Mouse (Mus musculus) hindbrain, embryonic 14.5 days (tissue): ENCODE measurements around the gene Qrsl1. TPM values are rescaled to one million over a fixed set of nuclear protein-coding genes. Genes with fewer than 3 reads are reported as not detected.
"Not testable (repeated sequence)": the region's sequence is repeated elsewhere in the genome, so short reads cannot be mapped to it uniquely, and the experiment has no call there.

ENCODE experiments used
- ATAC-seq: fragments of 200-750 bp; cut with Nextera tagmentation; 2 replicates; pipeline ENCODE4 v1.8.0; 2017; ENCODE audit warnings: moderate number of reproducible peaks, mild to moderate bottlenecking, moderate TSS enrichment, moderate library complexity; ENCODE audit not compliant: low FRiP score
- DNase-seq: peaks from one replicate; pipeline ENCODE4 v3.0.0-alpha.2; 2015; ENCODE audit warnings: low spot score
- H3K27ac ChIP-seq: fragments of 300-500 bp; sonication (generic); 2 replicates; pipeline ENCODE4 v1.5.1; 2014; ENCODE audit warnings: mild to moderate bottlenecking, moderate library complexity
- H3K27me3 ChIP-seq: fragments of 300-500 bp; sonication (generic); 2 replicates; pipeline ENCODE4 v1.6.1; 2014; ENCODE audit warnings: mild to moderate bottlenecking, low read length, mixed read lengths; ENCODE audit not compliant: control insufficient read depth, insufficient read depth
- H3K36me3 ChIP-seq: fragments of 300-500 bp; sonication (generic); replicated peaks from 2 replicates; pipeline ENCODE4 v1.6.1; 2014; ENCODE audit not compliant: control insufficient read depth, insufficient read depth
- H3K4me1 ChIP-seq: fragments of 300-500 bp; sonication (generic); replicated peaks from 2 replicates; pipeline ENCODE4 v1.6.1; 2014; ENCODE audit warnings: antibody characterized with exemption, low read length, mixed read lengths; ENCODE audit not compliant: control insufficient read depth, insufficient read depth
- H3K4me2 ChIP-seq: fragments of 300-500 bp; sonication (generic); replicated peaks from 2 replicates; pipeline ENCODE4 v1.6.1; 2014; ENCODE audit warnings: mild to moderate bottlenecking, moderate library complexity
- H3K4me3 ChIP-seq: fragments of 300-500 bp; sonication (generic); replicated peaks from 2 replicates; pipeline ENCODE4 v1.5.1; 2014; ENCODE audit warnings: mild to moderate bottlenecking, low read length
- H3K9ac ChIP-seq: fragments of 300-500 bp; sonication (generic); 2 replicates; pipeline ENCODE4 v1.6.1; 2014
- H3K9me3 ChIP-seq: fragments of 300-500 bp; sonication (generic); 2 replicates; pipeline ENCODE4 v1.6.1; 2016; ENCODE audit warnings: low read length; ENCODE audit not compliant: control insufficient read depth
- WGBS: fragments of 180-500 bp; shearing (Covaris S2); extraction: QIAGEN DNeasy Blood & Tissue Kit; methylation state at CpG from one replicate; pipeline ENCODE4 v1.1.7; 2014; 5-methylcytosine and 5-hydroxymethylcytosine counted together
- polyA plus RNA-seq: library from polyadenylated mRNA; unstranded; fragments of >200 nt; fragmentation: Nextera tagmentation; extraction: Ambion mirVana; gene quantifications from 2 replicates; pipeline ENCODE4 v1.2.1, GENCODE M21; 2014

The Qrsl1 gene
- polyA plus RNA-seq: 22.3 and 24.7 TPM in 2 replicates

- Histone ChIP-seq H3K27ac (peak within 1 kb of the TSS; percentile 73), H3K36me3 (no peaks in the 10 kb centered on the region), H3K9me3 (no peaks in the 10 kb centered on the region), H3K4me2 (peak within 1 kb of the TSS; percentile 80), H3K9ac (peak within 1 kb of the TSS; percentile 74), H3K4me3 (peak within 1 kb of the TSS; percentile 75), H3K4me1 (peaks cover 15% of the 10 kb centered on the region), H3K27me3 (no peaks in the 10 kb centered on the region)
- under 1% methylated on average over 40 of the region's 40 CpGs for WGBS
- ATAC-seq: peak; percentile 97
- peak; percentile 96 for DNase-seq
Measured at GRCm38 (mm10) chr10:43901578-43902194, at the start of gene Qrsl1, which contains the start of gene Rtn4ip1. Gene Qrsl1, minus strand, starts transcription at chr10:43901745. Gene Rtn4ip1, plus strand, starts transcription at chr10:43901807.

- 0 out of 2 replicates have a peak, but pooled peaks cover 7% of the 10 kb centered on the region for H3K4me1 ChIP-seq
- H3K4me2 ChIP-seq: no peak overlapping the region
- H3K4me3 ChIP-seq: no peak overlapping the region
- no peaks in the 10 kb centered on the region for H3K9me3 ChIP-seq
- no peak overlapping the region for H3K9ac ChIP-seq
- H3K27me3 ChIP-seq: no peaks in the 10 kb centered on the region
- DNase-seq: no peak
- H3K36me3 ChIP-seq: peaks cover 9% of the 10 kb centered on the region
- 81% methylated on average over 4 of the region's 4 CpGs for WGBS
- ATAC-seq: no peak
- no peak overlapping the region for H3K27ac ChIP-seq
Measured at GRCm38 (mm10) chr10:43945435-43945834, 43.9 kb upstream of the Qrsl1 start.

- 0 out of 2 replicates have a peak, but pooled peaks cover 7% of the 10 kb centered on the region for H3K4me1 ChIP-seq
- H3K27ac ChIP-seq: no peak overlapping the region
- no peaks in the 10 kb centered on the region for H3K9me3 ChIP-seq
- no peak overlapping the region for H3K4me2 ChIP-seq
- ATAC-seq: no peak
- H3K4me3 ChIP-seq: no peak overlapping the region
- no peak overlapping the region for H3K9ac ChIP-seq
- WGBS: 27% methylated on average over 4 of the region's 4 CpGs
- peaks cover 9% of the 10 kb centered on the region for H3K36me3 ChIP-seq
- H3K27me3 ChIP-seq: no peaks in the 10 kb centered on the region
- DNase-seq: no peak
Measured at GRCm38 (mm10) chr10:43943736-43944135, 42.2 kb upstream of the Qrsl1 start.

GRCm38 (mm10) chr10:43939136-43939662, 37.7 kb upstream of the Qrsl1 start:
- Histone ChIP-seq H3K27me3 (no peaks in the 10 kb centered on the region), H3K36me3 (no peaks in the 10 kb centered on the region; the same call in none of the 2 replicates), H3K4me1 (0 out of 2 replicates have a peak, but pooled peaks cover 7% of the 10 kb centered on the region), H3K4me2 (no peak overlapping the region), H3K9me3 (no peaks in the 10 kb centered on the region), H3K9ac (no peak overlapping the region), H3K4me3 (no peak overlapping the region), H3K27ac (no peak overlapping the region)
- no peak for ATAC-seq
- no peak for DNase-seq
- WGBS: 83% methylated on average over 6 of the region's 6 CpGs

- WGBS: 75% methylated on average over 5 of the region's 5 CpGs
- no peaks in the 10 kb centered on the region for H3K27me3 ChIP-seq
- H3K4me1 ChIP-seq: no peaks in the 10 kb centered on the region
- H3K4me3 ChIP-seq: no peak overlapping the region
- H3K27ac ChIP-seq: no peak overlapping the region
- no peak for DNase-seq
- no peak for ATAC-seq
- no peak overlapping the region for H3K9ac ChIP-seq
- H3K36me3 ChIP-seq: peaks cover 22% of the 10 kb centered on the region
- H3K4me2 ChIP-seq: no peak overlapping the region
- no peaks in the 10 kb centered on the region for H3K9me3 ChIP-seq
Measured at GRCm38 (mm10) chr10:43928596-43928995, 27.1 kb upstream of the Qrsl1 start.

- no peaks in the 10 kb centered on the region for H3K4me1 ChIP-seq
- no peak overlapping the region for H3K27ac ChIP-seq
- no peak overlapping the region for H3K4me3 ChIP-seq
- H3K27me3 ChIP-seq: no peaks in the 10 kb centered on the region
- H3K9me3 ChIP-seq: no peaks in the 10 kb centered on the region
- DNase-seq: no peak
- H3K36me3 ChIP-seq: peaks cover 26% of the 10 kb centered on the region
- H3K9ac ChIP-seq: no peak overlapping the region
- H3K4me2 ChIP-seq: no peak overlapping the region
- ATAC-seq: no peak
- 82% methylated on average over 8 of the region's 8 CpGs for WGBS
Measured at GRCm38 (mm10) chr10:43927736-43928135, 26.2 kb upstream of the Qrsl1 start.

GRCm38 (mm10) chr10:43925776-43926175, 24.2 kb upstream of the Qrsl1 start:
- peaks cover 20% of the 10 kb centered on the region for H3K36me3 ChIP-seq
- H3K4me2 ChIP-seq, H3K4me3 ChIP-seq, H3K27ac ChIP-seq, H3K9me3 ChIP-seq, H3K9ac ChIP-seq, DNase-seq, ATAC-seq, H3K4me1 ChIP-seq, H3K27me3 ChIP-seq: not testable (repeated sequence)
- 94% methylated on average over 8 of the region's 9 CpGs for WGBS

GRCm38 (mm10) chr10:43923096-43923495, 21.6 kb upstream of the Qrsl1 start:
- H3K9ac ChIP-seq: no peak overlapping the region
- ATAC-seq (no peak), DNase-seq (no peak)
- H3K9me3 ChIP-seq: no peaks in the 10 kb centered on the region
- no peak overlapping the region for H3K27ac ChIP-seq
- 96% methylated on average over 3 of the region's 3 CpGs for WGBS
- no peak overlapping the region for H3K4me2 ChIP-seq
- no peaks in the 10 kb centered on the region for H3K27me3 ChIP-seq
- 0 out of 2 replicates have a peak, but pooled peaks cover 7% of the 10 kb centered on the region for H3K36me3 ChIP-seq
- no peaks in the 10 kb centered on the region for H3K4me1 ChIP-seq
- no peak overlapping the region for H3K4me3 ChIP-seq

GRCm38 (mm10) chr10:43918696-43919608, 17.4 kb upstream of the Qrsl1 start:
- Histone ChIP-seq H3K27me3 (no peaks in the 10 kb centered on the region), H3K36me3 (0 out of 2 replicates have a peak, but pooled peaks cover 6% of the 10 kb centered on the region), H3K9ac (no peak overlapping the region), H3K4me2 (no peak overlapping the region), H3K9me3 (no peaks in the 10 kb centered on the region), H3K4me1 (no peaks in the 10 kb centered on the region), H3K4me3 (no peak overlapping the region), H3K27ac (no peak overlapping the region)
- WGBS: 44% methylated on average over 17 of the region's 17 CpGs
- peak; percentile 91 for DNase-seq
- ATAC-seq: no peak; the same call in 1 of the 2 replicates
